Mouse (Mus musculus) kidney, postnatal 25 days (tissue): ENCODE results near the gene Ppp1r11.
"Not testable (repeated sequence)": the region's sequence is repeated elsewhere in the genome, so short reads cannot be mapped to it uniquely, and the experiment has no call there.

Experiments
- DNase-seq, 2 experiments: peaks; one replicate each; pipeline ENCODE4 v3.0.0; 2021; ENCODE audit warnings: mixed read lengths in 2 of 2

Gene Ppp1r11

GRCm38 (mm10) chr17:36950981-36951947 is at the start of gene Ppp1r11:
Gene Ppp1r11 (minus strand): TSS chr17:36951741.
- DNase-seq, result peak; percentile 97 to 98

GRCm38 (mm10) chr17:37000863-37001262 is 49.3 kb upstream of the Ppp1r11 start, which contains the start of gene Zfp57:
Gene Zfp57 (plus strand): TSS chr17:37001163.
- no peak for DNase-seq

GRCm38 (mm10) chr17:36998477-36998876 is 46.9 kb upstream of the Ppp1r11 start:
- no peak for DNase-seq

GRCm38 (mm10) chr17:36997033-36997735 is 45.6 kb upstream of the Ppp1r11 start:
- peak; percentile 77 to 94 for DNase-seq

- DNase-seq, result no peak
These were observed 43.9 kb upstream of the Ppp1r11 start for GRCm38 (mm10) chr17:36995448-36995847.

- no peak for DNase-seq
These were observed 43.0 kb upstream of the Ppp1r11 start for GRCm38 (mm10) chr17:36994528-36994927.

DNA sequence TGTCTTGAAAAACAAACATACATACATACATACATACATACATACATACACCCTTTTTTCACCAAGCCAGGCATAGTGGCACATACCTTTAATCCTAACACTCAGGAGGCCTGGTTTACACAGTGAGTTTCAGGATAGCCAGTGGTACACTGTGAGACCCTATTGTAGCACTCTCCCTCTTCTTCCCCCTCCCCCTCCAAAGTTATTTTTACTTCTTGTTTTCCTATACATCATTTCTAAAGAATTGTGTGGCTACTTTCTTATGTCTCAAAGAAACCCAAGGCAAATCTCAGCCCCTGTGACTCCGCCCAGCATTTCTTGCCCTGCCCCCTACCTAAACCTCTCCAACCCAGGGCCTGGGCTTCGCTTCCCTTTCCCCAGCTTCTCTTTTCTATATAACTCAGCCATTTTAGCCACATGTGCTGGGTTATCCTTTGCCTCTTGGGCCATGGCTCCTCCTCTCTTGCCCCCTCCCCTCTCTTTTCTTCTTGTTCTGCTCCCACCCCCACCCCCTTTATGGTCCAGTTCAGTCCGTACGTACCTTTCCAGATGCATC is 42.3 kb upstream of the Ppp1r11 start:
- no peak for DNase-seq

DNA sequence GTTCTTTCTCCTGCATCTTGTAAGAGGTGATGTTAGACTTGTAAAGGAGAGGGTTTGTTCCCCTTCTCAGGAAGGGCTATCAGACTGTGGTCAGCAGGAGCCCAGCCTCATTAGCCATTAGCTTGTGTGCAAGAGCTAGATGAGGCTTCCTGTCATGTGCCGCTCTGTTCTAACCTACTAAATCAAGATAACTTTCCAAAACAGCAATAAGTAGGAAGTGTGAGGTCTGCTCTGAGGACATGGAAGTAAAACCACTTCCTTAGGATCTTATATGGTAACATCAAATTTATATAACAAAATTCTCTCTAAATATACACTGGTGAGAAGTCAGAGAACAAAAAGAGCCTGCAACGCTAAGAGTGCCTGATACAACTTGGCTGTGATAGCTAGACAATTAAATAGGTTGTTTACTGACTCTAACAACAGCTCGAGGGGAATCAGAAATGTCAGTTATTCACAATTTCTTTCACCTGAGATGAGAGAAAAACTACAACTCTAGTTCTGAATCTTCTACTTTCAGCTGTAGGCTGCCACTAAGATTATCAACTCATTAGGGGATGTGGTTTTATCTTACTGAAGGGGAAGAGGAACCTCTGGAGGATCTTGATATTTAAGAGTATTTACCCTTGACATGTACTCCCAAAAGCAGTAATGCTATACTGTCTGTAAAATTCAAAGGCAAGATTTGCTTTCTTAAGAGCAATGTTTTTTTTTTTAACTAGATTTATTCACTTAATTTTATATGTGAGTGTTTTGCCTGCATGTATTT is 41.0 kb upstream of the Ppp1r11 start:
- DNase-seq, result no peak

- not testable (repeated sequence) for DNase-seq
These were observed 39.1 kb upstream of the Ppp1r11 start for GRCm38 (mm10) chr17:36990630-36991029.

GRCm38 (mm10) chr17:36989437-36989836 is 37.9 kb upstream of the Ppp1r11 start, which contains the start of gene H2-M5:
Gene H2-M5 (minus strand): TSS chr17:36989537.
- no peak for DNase-seq

GRCm38 (mm10) chr17:36988475-36988874 is 36.9 kb upstream of the Ppp1r11 start:
- no peak for DNase-seq

GRCm38 (mm10) chr17:36982253-36983155 is 31.0 kb upstream of the Ppp1r11 start:
- no peak for DNase-seq

- no peak for DNase-seq
These were observed 30.3 kb upstream of the Ppp1r11 start for GRCm38 (mm10) chr17:36981845-36982244.

DNA sequence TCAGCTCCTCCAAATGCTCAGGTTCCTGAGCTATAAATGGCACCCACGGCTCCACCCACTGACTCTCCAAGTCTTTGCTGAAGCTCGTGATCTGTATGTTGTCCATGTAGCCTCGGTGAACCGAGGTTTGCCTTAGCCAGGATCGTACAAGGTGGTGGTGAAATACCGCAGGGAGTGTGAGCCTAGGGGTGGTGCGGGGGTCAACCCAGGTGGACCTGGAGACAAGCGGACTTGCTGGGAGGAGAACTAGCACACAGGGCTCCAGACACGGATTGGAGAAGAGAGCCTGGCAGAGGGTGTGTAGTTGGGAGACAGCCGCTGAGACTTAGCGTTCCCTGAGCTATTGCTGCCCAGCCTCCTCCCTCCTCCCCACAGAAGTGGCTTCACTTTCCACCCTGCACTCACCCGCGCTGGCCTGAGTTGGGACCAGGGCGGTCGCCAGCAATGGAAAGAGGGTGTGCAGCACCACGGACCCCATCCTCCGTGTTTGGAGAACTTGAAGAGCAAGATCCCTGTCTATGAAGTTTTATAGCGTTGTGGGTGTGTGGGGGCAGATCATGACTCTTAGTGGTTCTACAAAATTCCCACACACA is 29.8 kb upstream of the Ppp1r11 start, which contains the start of gene 2410137M14Rik:
2410137M14Rik (minus strand) TSS at position 17 of the 593 bp plus-strand sequence.
- DNase-seq, result no peak

DNA sequence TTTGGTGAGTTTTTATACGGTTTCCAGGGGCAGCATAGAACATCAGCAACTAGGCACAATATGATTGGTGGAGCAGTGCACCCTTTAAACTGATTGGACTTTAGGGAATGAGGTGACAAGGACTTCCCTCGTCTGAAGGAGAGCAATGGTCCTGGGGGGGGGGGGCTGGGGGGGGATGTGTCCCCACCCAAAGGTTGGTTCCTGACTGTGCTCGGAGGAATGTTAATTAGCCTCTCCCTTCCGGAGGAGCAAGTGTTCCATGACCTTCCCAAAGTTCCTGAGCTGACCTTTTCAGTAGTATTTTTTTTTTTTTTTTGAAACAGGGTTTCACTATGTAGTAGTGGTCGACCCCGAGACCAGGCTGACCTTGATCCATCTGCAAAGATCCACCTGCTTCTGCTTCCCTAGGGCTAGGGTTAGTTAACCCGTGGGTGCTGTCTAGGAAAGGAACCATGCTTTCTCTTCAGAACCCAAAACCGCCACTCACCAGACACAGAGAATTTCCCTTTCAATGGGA is 21.8 kb upstream of the Ppp1r11 start:
- no peak for DNase-seq

- DNase-seq, result no peak
These were observed 21.2 kb upstream of the Ppp1r11 start for GRCm38 (mm10) chr17:36972791-36973190.

GRCm38 (mm10) chr17:36971172-36971850 is 19.8 kb upstream of the Ppp1r11 start:
- no peak for DNase-seq

DNA sequence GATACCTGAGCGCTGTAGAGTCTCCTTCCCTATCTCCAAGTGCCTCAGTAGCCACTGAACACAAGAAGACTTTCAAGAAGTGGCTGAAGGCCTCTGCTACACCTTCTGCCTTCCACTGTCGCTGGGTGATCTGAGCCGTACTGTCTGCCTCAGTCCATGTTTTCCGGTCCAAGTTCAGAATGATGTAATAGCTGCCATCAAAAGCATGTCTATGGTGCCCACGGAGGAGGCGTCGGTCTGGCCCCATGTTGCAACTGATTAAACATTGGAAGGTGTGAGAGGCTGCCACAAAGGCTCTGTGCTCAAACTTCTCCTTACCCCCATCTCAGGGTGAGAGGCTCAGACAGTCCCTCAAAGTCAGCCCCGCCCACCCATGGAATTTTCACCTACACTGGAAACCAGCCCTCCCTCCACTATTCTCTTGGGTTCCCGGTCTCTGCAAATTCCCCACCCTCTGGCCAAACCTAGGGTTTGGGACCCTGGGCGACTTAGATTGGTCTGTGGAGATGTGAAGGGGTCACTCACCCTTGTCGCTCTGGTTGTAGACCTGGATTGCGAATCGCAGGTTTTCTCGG is 18.9 kb upstream of the Ppp1r11 start:
- DNase-seq, result no peak

DNA sequence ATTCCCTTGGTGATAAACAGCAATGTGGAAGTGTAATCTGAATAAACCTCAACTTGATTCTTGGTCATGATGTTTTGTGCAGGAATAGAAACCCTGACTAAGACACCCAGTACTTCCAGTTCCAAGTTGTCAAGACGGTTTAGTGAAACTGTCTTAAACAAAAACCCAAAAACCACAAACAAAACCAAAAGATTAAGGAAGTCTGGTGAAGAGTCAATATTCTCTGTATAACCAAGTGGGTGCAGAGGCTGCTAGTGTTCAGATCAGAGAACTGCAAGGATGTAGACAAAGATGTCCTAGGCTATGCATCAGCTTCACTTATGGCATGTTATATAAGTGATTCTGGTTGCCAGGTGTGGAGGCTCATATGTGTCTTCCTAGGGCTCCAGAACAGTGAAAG is 15.3 kb upstream of the Ppp1r11 start:
- no peak for DNase-seq

- no peak for DNase-seq
These were observed 9.6 kb upstream of the Ppp1r11 start for GRCm38 (mm10) chr17:36961125-36961524.
